Mouse (Mus musculus) yolk sac, embryonic 10.5 days (tissue): ENCODE measurements around the gene Ppp5c.
A peak's percentile ranks its signal among the peaks of the same experiment; 100 is the strongest.
"Not testable (repeated sequence)": the region's sequence is repeated elsewhere in the genome, so short reads cannot be mapped to it uniquely, and the experiment has no call there.

ENCODE experiments used
- DNase-seq: peaks from one replicate; pipeline ENCODE4 v3.0.0-alpha.2; 2017; ENCODE audit warnings: low spot score

Ppp5c gene

DNA sequence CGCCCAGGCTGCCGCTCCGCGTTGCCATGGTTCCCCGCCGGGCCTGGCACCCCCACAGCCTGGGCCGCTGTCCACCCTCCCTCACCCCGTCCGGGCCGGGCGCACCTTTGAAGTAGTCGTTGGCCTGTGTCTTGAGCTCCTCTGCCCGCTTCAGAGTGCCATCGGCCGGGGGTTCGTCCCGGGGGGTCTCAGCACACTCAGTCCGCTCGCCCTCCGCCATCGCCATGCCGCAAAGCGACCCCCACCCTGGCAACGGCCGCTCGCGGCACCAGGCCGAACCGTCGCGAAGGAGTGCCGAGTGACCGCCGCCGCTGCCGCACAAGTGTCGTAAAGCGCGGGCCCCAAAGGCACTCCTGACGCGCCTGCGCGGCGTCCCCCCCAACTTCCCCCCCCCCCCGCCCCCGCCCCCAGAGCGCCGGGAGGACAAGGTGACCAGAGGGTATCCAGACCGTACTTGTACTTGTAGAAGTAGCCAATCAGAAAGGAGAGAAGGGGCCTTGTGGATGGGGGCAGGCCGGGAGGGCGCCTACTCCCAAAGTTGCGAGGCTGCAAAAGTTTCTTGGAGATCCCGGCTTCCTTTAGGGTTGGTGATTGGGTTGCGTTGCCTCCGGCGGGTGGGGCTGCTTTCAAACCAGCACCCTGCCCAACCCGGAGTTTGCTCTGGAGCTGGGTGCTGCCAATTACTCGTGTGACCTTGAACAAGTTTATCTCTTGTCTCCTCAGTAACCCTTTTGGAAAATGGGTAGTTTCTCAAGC, at the start of gene Ppp5c:
TSS of gene Ppp5c (minus strand) at position 337 of the 756 bp plus-strand sequence.
- peak; percentile 97 for DNase-seq

- no peak for DNase-seq
Observed at GRCm38 (mm10) chr7:17076542-17076941, 48.8 kb upstream of the Ppp5c start.

- no peak for DNase-seq
Observed at GRCm38 (mm10) chr7:17073904-17074615, 46.3 kb upstream of the Ppp5c start, which contains the start of gene Psg16. Gene Psg16, plus strand, starts transcription at chr7:17074040.

- DNase-seq, result no peak
Observed at GRCm38 (mm10) chr7:17073513-17073903, 45.8 kb upstream of the Ppp5c start.

DNA sequence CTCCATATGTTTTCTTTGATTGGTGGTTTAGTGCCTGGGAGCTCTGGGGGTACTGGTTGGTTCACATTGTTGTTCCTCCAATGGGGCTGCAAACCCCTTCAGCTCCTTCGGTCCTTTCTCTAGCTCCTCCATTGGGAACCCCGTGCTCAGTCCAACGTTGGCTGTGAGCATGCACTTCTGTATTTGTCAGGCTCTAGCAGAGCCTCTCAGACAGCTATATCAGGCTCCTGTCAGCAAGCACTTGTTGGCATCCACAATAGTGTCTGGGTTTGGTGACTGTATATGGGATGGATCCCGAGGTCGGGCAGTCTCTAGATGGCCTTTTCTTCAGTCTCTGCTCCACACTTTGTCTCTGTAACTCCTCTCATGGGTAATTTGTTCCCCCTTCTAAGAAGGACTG, 39.9 kb upstream of the Ppp5c start:
- DNase-seq, result not testable (repeated sequence)

- DNase-seq, result no peak
Observed at GRCm38 (mm10) chr7:17067000-17067399, 39.3 kb upstream of the Ppp5c start.

- peak; percentile 40 for DNase-seq
Observed at GRCm38 (mm10) chr7:17066412-17066811, 38.7 kb upstream of the Ppp5c start.

- DNase-seq, result no peak
Observed at GRCm38 (mm10) chr7:17065620-17066019, 37.9 kb upstream of the Ppp5c start.

- DNase-seq, result peak; percentile 71
Observed at GRCm38 (mm10) chr7:17062845-17063244, 35.1 kb upstream of the Ppp5c start.

- DNase-seq, result peak; percentile 90
Observed at GRCm38 (mm10) chr7:17062389-17062788, 34.7 kb upstream of the Ppp5c start, which contains the start of gene Hif3a. Gene Hif3a, minus strand, starts transcription at chr7:17062427.

DNA sequence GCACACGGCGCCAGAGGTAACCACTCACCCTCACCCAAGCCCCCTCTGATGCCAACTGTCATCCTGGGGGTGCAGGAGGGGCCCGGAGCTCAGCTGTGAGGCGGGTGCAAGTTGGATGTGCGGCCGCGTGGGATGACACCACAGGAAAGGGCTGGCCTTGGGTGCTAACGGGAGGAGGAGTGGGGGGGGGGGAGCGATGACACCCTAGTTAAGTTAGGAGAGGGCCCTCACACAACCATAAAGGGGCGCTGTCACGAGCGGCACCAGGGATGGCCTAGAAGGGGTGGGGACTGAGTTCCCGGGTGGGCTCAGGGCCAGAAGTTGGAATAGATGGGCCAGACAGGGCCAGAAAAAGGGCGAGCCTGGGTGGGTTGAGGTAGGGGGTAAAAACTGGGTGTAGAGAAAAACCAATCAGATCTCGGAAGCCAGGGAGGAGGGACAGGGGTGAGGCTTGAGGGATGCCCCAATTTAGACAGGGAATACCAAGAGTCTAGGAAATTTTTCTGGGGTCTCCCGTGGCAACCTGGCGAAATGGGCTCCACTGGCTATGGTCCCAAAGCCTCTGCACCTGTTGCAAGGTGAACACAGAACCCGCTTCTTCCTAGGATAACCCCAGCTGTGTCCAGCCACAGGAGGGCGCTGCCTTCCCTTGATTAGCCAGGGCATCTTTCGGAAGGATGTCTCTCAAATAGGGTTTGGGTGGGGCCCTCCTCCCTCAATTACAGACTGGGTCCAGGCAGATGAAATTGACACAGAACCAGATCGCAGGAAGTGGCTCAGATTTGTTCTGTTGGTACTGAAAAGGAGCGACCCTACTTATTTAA, 33.3 kb upstream of the Ppp5c start:
- no peak for DNase-seq

- no peak for DNase-seq
Observed at GRCm38 (mm10) chr7:17060031-17060781, 32.5 kb upstream of the Ppp5c start.

GRCm38 (mm10) chr7:17059463-17059844, 31.7 kb upstream of the Ppp5c start:
- DNase-seq, result no peak

- DNase-seq, result peak; percentile 57
Observed at GRCm38 (mm10) chr7:17058816-17059462, 31.2 kb upstream of the Ppp5c start.

DNA sequence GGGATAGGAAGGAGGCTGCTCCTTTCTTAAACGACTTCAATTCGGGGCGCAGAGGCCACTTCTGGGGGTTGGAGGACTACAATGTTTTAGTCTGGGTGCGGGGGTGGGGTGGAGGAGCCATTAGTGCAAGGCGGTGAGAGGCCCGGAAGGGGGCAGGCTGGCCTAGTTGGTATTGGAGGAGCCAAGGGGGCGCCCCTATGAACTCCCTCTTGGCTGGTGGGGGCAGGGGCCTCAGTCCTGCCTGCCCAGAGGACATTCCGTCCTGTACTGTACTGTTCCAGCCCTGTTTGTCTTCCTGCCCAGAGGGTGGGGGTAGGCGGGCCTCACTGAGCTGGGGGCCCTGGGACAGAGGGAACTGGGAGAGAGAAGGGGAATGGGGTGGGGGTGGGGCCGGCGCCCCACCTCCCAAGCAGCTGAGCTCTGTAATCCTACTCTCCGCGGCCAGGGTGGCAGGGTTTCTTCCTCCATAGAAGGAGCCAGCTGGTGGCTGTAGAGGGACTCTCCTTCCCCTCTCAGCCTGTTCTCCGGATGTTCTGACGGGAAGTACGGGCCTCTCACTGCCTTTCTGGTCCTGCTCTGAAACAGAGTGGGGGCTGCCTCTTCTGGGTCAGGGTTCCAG, 30.5 kb upstream of the Ppp5c start:
- peak; percentile 82 for DNase-seq

DNA sequence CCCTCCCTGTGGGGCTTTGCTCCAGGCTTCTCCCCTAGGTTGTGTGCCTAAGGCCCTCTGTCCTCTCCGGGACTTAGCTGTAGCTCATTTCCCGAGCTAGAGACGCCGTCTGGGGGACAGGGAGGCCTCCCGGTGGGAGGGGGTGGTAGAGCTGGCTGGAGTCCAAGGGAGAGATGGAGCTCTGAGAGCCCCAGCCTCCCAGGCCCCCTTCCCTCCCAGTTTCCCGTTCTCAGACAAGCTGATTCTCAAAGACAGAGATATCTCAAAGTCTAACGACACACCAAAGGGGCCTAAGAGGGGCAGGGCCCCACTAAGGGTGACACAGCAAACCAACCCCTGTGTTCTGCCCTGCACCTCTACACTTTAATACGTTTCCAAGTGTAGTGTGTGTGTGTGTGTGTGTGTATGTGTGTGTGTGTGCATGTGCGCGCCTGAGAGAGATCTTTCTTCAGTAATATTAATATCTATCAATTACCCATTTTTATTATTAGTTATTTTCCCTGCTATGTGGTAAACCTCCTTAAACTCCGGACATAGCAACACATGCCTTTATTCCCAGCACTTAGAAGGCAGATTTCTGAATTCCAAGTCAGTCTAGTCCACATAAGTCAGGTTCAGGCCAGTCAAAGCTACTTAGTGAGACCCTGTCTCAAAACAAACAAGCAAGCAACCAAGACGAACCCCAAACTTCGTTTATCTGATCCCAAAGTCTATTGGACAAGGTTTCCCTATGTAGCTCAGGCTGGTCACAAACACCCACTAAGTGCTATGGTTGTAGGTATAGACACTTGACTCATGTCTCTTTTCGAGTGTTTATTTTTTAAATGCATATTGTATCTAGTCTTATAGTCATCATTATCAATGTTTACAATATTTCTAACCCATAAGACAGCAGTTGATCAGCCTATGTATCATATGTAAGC, 29.1 kb upstream of the Ppp5c start:
- DNase-seq, result peak; percentile 73

DNA sequence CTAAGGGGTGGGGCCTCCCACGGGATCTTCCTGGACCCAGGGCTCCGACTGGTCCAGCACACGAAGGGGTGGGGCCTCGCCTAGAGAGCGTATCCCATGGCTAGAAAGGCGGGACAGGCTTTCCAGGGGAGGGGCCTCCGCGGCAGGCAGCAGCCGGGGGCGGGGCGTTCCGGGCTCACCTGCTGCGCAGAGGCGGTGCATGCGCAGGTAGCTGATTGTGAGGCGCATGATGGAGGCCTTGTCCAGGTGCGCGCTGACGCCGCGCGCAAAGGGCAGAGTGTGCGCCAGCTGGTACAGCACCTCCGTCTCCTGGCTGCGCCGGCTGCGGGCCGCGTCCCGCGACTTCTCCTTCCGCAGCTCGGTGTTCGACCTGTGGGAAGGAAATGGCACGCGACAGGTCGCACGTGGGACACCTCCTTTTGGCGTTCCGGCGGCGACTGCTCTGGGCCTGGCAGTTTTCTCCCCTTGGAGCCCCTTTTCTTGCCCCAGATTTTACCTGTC, 28.4 kb upstream of the Ppp5c start:
- peak; percentile 92 for DNase-seq

DNA sequence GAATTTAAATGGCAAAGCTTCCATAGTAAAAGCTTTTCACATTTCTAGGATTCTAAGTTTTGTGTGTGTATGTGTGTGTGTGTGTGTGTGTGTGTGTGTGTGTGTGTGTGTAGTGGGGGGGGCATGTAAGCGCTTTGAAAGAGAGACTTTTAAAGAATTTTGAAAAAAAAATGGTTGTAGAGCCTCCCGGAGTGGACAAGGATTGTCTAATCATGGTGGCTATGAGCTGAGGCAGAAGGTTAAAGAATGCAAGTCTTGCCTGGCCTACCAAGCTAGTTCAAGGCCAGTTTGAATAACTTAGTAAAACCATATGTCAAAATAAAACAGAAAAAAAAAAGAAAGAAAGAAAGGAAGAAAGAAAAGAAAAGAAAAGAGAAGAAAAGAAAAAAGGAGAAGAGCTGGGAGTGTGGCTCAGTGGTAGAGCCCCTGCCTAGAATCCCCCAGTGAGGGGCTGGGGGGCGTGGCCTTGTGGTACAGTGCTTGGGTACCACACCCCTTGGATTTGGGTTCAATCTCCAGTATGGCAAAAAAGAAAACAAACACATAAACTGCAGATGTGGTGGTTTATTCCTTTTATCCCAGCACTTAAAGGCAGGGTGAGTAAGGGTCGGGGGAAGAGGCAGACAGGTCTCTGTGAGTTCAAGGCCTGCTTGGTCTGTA, 27.7 kb upstream of the Ppp5c start:
- no peak for DNase-seq
